Mouse (Mus musculus): ENCODE measurements around the gene Tlx3. TPM values are rescaled to one million over a fixed set of nuclear protein-coding genes. Genes with fewer than 3 reads are reported as not detected.

Gene Tlx3
- not detected in 2 replicates for polyA plus RNA-seq (2012; rRNA removed)

DNA sequence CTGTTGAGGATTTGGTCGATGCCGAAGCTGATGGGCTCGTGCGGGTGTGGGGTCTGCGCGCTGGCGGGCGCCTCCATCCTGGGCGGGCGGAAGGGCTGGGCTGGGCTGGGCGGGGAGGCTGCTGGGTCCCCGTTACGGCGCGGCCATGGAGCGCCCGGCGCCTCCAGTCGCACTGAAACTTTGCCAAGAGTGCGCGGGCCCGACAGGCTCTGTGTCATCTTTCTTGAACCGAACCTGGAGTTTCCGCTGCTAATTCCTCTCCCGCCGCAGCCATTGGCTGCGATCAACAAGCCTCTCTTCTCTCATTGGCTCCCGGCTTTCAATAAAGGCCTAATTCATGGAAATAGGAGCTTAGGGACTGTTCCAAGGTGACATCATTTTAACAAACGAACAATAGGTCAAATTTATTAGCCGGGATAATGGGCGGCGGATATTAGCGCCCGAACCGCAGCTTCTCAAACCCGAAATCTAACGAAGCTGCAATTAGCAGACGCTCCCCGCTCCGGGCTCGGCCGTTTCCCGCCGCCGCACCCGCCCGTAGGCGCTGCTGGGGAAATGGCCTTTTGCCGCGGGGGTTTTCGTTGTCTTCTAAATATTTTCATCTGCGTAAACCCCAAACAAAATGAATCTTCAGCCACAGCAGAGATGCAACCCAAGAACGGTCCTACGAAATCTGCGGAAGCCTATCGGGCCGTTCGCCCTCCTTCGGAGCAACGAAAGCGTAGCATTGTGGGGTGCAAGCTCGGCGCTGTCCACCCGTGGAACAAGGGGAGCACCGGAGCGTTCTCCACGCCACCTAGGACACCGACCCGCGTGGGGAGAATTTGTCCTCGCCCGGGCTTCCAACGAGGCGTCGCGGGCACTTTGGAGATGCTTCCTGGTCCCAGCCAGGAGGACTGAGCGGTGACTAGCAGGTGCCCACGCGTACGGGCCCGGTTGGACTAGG is at the start of gene Tlx3:
Tlx3 (minus strand) TSS at position 207 of the 946 bp plus-strand sequence.
- no peak for DNase-seq (ENCODE audit: extremely low spot score in 1 of 2, low spot score in 1 of 2)

DNA sequence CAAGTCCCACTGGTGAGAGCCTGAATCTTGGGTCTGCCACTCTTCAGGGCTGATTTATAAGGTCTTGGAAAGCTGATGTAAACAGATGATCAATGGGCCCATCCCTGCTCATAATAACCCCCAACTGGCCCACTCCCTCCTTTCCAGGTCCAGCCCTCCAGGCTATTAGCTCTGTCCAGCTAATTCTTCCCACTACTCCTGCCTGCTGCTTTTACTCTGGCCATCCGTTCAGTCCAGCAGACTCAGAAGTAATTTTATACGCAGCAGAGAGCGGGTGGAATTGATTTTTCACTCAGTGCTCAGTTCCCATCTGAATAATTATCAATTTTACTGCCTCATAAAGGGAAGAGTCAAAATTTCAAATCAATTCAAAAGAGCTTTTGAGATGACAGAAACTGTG is 36.9 kb upstream of the Tlx3 start:
- no peak for DNase-seq (ENCODE audit: extremely low spot score in 1 of 2, low spot score in 1 of 2)

DNA sequence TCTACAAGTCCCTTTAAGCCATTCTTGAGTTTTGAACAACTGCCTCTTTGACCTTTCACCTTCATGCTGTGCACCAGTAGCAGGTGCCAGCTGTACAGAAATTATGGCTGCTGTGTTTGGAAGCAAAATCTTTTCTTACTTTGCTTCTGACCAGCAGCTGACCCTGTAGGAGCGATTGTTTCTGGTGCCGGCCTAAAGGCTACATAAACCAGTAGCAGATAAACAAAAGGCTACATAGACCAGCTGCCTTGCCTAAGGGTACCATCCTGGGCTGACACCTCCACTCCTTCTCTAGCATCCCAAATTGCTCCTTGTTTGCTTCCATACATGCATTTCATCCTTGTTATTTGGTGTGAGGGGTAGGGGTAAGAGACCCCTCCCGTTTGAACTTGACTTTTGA is 30.7 kb upstream of the Tlx3 start:
- DNase-seq (ENCODE audit: extremely low spot score in 1 of 2, low spot score in 1 of 2): no peak

DNA sequence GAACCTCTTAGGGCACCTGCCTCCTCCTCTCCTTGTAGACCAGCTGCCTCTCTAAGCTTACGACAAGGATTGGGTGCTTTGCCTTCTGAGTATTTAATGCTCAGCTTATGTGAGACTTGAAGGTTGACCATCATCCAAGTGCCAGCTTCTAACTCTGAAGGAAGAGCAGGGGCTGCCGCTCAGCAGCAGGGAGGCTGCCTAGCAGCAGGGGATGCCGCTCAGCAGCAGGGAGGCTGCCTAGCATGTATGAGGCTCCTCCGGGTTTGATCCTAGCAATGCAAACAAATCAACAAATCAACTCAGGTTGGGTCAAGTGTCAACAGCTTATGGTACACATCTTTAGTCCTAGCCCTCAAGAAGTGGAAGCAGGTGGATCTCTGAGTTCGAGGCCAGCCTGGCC is 28.7 kb upstream of the Tlx3 start:
- no peak for DNase-seq (ENCODE audit: extremely low spot score in 1 of 2, low spot score in 1 of 2)

DNA sequence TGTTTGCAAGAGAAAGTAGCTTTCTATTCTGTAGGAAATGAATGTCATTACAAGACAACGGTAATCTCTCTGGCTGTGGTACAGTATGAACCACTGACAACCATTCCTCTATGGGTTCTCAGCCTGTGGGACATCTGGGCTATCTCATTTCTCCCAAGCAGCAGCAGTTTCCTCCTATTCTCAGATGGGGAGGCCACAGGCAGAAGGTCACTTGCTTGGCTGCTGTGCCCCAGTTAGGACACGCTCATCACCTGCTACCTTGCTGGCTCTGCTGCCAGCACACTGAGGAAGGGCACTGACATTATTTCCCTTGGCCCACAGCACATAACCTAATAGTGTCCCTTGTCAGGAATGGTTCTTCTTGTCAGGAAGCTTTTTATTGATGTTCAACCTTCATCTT is 24.8 kb upstream of the Tlx3 start:
- no peak for DNase-seq (ENCODE audit: extremely low spot score in 1 of 2, low spot score in 1 of 2)

DNA sequence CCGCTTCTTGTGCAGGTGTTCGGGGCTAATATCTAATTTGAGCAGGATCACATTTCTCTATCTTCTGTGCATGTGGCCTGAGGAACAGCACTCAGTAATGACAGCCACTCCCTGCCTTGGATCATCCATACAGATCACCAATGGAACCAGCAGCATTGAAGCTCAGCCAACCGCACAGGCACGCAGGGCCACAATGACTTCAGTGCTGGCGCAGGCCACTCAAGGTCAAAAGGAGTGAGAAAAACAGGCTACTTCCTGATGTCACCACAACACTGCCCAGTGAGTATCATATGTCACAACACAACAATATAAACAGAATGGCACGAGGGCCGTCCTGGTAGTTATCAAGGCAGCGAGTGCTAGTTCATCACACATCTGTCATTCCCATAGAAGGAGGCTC is 23.1 kb upstream of the Tlx3 start:
- DNase-seq (ENCODE audit: extremely low spot score in 1 of 2, low spot score in 1 of 2): no peak

DNA sequence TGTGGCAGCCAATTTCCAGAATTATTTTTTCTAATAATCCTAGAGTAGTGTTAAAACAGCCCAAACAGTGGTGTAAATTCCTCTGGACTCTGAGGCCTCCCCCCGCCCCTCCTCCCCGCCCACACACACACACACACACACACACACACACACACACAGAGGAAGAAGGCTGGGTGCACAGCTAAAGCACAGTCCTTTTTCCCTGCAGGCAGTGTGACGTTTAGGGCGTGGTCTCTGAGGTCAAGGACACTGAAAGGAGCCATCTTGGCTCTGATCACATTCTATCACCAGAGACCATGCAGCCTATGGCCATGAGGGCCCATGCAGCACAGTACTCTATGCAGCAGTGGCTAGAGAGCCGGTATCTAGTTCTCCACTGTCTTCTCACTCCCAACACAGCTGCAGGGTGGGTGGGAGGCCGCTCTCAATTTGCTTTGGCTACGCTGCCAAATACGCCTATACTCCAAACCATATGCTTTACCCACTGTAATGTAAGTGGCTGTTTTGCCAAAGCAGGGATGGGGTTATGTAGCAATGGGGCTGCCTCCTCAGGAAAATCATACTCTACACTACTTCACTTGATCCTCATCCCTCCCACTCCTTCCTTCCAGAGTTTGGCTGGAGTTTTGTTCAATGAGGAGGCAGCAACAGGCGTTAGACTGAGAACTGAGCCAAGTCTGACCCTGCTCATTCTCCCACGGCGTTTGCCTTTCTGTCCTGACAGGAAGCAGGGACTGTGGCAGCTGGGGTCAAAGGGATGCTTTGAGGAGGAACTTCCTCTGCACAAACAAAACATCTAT is 18.4 kb upstream of the Tlx3 start:
- DNase-seq (ENCODE audit: extremely low spot score in 1 of 2, low spot score in 1 of 2): peak; percentile 10 to 52

DNA sequence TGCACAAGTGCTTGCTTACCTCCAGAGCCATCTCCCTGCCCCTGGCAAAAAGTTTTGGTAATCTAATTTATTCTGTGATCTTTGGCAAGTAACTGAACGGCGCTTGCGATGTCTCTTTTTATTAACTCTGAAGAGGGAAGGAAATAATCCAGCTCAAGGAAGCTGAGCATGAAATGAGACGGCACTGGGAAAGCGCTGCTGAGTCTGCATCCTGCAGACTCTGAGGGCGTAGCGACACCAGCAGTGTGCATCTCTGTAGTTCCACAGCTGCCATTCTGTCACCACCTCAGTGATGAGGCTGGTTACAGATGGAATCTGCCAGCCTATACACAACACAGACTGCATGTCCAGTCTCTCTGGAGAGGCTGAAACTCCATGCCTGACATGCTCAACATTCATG is 17.4 kb upstream of the Tlx3 start:
- no peak for DNase-seq (ENCODE audit: extremely low spot score in 1 of 2, low spot score in 1 of 2)

DNA sequence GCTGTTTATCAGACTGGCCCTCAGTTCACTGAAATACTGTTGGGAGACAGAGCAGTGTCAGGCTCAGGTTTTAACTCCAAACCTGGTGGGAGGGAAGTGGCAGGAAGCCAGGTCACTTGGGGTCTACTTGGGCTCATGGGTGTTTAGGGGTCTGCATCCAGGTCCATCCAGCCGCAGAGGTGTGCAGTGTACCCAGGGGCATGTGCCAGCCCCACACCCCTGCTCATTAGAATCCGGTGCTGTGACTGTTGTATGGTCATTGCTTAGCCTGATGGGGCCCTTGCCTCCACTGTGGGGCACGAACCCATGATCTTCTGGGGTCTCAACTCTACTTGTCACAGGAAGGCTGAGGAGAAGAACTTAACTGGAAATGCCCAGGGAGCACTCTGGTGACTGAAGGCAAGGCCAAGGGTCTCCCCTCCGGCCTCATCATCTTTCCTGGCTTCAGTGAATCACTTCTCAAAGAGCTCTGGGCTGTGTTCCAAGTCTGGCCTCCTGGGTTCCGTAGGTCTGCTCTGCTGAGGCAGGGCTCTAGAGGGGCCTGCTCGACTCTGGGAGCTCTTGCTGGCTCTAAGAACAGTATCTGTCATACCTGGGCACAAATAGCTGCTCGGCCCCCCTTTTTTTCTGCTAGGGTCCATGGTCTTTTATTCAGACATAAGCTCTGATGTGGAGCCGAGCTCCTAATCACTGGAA is 14.1 kb upstream of the Tlx3 start:
- no peak for DNase-seq (ENCODE audit: extremely low spot score in 1 of 2, low spot score in 1 of 2)

DNA sequence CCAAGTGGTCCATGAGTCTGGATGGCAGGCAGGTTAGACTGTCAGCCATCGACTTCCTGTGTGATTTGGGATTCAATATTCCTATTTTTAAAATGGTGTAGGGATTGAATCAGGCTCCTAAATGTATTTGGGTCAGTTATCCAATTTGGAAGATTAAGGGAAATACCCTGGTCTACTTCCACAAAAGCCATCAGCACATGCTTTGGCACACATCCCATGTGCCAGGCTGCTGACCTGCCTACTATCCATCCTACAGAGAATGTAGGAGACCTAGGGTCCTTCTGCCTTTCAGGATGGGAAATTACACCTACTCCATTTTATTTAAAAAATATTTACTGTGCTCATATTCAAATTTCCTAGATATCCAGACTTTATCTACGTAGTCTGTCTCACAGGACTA is 4.0 kb upstream of the Tlx3 start:
- no peak for DNase-seq (ENCODE audit: extremely low spot score in 1 of 2, low spot score in 1 of 2)

DNA sequence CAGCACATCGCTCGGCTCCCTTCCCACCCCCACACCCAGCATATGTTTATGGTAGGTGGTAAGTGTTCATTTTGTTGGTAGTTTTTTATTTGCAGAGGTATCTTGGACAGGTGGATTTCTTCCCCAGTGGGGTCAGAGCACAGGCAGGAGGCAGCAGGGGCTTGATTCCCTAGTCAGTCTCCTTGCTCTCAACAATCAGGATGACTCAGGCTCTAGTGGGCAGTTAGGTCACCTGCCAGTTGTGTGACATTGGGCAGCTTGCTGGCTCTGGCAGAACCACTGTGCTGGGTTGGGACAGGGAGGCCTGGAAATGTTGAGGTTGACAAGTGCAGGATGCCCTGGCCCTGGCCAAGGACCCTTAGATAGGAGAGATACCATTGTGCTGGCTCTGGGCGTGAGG is 1.6 kb upstream of the Tlx3 start:
- DNase-seq (ENCODE audit: extremely low spot score in 1 of 2, low spot score in 1 of 2): no peak

DNA sequence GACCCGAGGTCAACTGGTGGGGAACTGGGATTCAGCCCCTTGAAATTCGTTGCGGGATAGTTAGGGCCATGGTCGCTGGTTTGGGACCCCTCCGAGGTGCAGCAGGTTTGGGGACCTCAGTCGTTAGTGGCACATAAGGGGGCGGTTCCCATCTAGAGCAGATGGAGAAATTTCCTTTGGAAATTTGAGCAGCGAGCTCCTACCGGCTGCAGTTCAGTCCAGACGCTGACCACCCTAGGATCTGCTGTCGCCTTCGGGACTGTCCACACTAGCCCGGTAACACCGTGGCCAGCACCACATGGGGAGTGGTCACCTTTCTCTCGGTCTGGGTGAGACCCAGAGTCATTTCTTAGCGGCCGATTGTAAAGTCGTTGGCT is 928 bp upstream of the Tlx3 start:
- no peak for DNase-seq (ENCODE audit: extremely low spot score in 1 of 2, low spot score in 1 of 2)

DNA sequence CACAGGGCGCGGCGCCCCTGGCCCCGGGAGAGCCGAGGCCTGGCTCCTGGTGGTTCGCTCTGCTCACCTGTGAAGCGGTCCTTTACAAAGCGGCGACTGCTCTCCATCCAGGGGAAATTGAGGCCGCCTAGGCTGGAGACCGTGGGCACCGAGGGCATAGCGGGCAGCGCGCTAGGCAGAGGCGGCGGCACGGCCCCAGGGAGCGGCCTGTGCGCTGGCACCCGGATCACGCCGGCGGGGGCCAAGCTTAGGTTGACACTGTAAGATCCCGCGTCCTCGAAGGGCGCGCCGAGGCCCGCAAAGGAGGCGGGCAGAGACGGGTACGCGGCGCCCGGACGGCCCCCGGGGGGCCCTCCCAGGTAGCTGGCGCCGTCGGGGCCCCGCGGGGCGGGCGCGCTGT is 417 bp downstream of the Tlx3 start:
- DNase-seq (ENCODE audit: extremely low spot score in 1 of 2, low spot score in 1 of 2): no peak

DNA sequence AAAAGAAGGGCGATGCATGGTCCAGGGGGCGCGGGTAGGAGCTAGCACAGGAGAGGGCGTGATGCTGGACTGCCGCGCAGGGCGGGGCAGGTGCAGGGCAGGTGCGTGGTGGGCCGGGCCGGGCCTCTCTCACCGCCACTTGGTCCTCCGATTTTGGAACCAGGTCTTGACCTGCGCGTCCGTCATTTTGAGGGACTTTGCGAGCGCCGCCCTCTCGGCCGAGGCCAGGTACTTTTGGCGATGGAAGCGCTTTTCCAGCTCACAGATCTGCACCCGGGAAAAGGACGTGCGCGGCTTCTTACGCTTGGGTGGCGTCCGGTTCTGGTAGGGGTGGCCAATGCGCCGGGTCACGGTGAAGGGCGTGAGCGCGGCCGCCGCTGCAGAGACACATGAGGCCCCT is 1.1 kb downstream of the Tlx3 start:
- no peak for DNase-seq (ENCODE audit: extremely low spot score in 1 of 2, low spot score in 1 of 2)

DNA sequence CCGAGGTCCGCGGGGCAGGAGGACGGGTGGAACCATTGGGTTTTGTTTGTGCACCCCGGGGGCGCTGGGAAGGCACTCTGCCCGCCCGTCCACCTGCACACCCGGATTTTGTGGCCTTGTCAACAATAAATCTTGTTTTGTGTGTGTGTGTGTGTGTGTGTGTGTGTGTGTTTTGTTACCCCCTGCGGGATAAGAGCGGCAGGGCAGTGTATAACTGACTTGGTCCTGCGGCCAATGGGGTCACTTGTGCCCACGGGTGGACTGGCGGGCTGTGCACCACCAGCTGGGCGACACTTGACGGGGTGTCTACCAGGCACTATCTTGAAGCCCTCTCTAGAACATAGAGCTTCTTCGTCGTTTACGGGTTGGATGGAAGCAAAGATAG is 1.8 kb downstream of the Tlx3 start:
- no peak for DNase-seq (ENCODE audit: extremely low spot score in 1 of 2, low spot score in 1 of 2)

DNA sequence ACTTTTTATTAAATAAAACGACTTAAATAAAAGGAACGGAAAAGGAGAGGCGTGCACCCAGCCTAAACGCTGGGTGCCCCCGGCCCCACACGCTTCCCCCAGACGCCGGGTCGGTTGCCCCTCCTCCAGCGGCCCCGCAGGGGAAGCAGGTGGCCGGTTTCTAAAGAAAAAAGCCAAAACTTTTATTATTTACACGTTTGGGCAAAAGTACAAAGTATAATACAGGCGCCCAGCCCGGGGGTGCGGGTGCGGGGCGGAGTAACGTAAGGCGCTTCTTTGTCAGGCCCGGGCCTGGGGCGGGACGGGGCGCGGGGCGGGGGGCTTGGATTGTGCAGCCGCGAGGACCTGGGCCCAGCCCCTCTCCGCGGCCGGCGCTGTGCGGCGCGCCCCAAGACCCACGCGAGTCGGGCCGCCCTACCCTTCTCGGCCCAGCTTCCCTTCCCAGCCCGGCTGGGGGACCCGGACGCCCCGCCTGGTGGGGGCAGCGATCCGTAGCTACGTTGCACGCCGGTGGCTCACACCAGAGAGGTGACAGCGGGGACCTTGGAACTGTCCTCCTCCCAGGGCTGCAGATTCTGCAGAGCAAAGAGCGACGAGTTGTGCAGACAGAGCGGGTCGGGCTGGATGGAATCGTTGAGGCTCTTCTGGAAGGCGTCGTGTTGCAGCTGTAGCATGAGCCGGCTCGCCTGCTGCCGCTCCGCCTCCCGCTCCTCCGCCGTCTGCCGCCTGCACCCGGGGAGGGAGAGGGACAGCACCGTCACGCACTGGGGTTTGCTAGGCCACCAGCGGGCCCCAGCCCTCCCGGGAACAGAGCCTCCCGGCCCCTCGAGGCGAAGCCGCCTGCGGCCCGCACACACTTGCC is 2.4 kb downstream of the Tlx3 start:
- DNase-seq (ENCODE audit: extremely low spot score in 1 of 2, low spot score in 1 of 2): no peak

DNA sequence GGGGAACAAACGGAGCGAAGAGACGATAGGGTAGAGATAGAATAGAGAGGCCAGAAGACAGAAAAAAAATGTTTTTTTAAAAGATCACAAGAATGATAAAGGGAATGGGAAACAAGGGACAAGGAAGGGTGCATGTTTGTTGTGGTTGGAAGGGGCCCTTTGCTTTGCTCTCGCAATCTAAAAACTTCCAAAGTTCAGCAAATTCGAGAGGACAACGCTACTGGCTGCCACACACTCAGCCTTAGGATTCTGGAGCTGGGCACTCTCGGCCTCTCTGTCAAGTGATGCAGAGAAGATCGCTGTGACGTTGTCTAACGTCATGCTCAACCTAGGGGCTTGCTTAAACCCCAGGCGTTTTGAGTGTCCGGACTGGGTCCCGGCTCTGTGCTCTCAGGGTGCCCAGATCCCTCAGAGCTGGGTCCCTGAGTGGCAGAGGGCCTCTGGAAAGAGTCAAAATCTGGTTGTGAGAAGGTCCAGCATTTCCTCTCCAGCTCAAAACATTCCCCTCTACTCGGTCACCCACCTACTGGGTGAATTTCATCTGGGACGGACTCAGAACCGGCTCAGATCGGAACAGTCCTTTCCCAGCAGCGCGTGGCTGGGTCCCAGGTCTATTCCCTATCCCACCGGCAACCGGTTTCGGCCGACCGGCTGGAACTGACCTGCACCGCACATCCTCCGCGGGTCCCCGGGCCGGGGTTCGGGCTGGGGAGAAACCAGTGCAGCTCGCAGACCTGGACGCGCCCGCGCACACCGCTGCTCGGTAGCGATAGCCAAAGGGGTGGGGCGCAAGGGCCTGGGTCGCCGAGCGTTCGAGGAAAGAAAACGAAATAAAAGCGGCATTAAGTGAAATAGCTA is 3.3 kb downstream of the Tlx3 start:
- no peak for DNase-seq (ENCODE audit: extremely low spot score in 1 of 2, low spot score in 1 of 2)

DNA sequence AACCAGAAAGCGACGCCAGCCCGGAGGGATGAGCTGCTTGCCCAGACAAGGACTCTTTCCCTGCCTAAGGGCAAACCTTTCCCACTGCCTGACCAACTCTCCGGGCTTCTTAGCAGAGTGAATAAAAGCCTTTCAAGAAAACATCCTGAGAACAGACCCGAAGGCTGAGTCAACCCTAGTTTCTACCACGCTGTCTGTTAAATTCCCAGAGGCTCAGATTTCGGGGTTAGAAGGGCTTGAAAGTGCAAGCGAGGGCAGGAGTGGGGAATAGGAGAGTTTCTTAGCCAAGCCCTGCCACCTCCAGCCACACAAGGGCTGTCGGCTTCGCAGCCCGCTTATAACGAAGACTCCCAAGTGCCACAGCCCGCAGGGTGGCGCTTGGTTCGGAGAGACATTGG is 4.3 kb downstream of the Tlx3 start:
- no peak for DNase-seq (ENCODE audit: extremely low spot score in 1 of 2, low spot score in 1 of 2)

DNA sequence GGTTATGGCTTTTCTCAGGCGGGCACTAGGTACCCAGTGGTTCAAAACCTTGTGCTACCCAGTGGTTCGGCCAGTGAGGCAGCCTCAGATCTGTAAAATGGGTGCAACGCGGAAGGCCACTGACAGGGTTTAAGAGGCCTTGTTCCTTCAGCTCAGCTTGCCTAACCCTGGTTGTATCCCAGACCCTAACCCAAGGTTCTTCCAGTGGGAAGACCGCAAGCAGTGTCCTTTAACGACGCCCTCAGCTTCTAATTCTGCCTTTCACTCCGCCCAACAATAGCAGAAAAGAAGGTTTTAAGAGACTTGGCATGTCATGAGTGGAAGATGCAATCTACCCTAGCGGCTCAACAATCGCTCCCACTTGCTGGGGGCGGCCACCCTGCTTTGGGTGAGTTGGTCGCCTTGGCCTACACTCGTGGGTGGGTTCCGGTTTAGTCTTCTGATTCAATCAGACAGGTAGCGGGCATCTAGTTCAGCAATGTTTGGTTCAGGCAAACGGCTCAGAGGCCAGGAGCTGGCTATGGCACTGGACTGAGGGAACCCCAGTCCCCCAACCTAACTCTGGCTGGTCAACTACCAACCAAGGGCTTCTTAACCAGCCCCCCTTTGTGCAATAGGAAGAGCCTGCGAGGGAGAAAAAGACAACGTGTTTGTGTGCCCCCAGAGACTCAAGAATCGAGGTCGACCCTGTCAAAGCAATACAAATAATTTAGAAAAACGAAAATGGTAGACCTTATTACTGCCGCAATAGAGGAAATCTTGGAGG is 4.9 kb downstream of the Tlx3 start:
- DNase-seq (ENCODE audit: extremely low spot score in 1 of 2, low spot score in 1 of 2): no peak

Data from frontal cortex, adult 2 months (tissue).